Mouse (Mus musculus): ENCODE measurements around the gene Spag9.
"Not testable (repeated sequence)": the region's sequence is repeated elsewhere in the genome, so short reads cannot be mapped to it uniquely, and the experiment has no call there.

Spag9 gene

DNA sequence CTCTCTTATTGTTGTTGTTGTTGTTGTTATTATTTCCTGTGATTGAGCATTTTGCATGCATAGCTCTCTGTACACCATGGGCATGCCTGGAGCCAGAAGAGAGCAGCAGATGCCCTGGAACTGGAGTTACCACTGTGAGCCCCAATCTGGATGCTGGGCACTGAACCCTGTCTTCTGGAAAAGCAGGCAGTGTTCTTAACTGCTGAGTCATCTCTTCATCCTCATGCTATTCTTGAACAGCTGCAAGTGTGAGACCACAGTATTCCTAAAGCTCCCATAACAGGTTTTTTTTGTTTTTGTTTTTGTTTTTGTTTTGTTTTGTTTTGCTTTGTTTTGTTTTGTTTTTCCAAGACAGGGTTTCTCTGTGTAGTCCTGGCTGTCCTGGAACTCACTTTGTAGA lies 9.6 kb upstream of the Spag9 start:
- no peak for DNase-seq (ENCODE audit: low spot score in 2 of 2)

DNA sequence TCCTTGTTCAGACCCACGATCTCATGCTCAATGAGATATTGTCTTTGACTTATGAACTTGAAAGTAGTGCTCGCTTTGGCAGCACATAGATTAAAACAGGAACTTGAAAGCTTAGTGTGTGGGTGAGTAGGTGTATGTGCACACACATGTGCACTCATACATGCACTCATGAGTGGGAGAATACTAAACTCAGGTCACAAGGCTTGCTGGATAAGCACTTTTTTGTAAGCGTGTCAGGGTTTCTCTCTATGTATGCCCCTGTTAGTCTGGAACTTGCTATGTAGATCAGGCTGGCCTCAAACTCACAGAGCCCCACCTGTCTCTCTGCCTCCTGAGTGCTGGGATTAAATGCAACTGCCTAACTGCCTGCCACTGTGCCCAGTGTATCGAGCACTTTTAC lies 8.9 kb upstream of the Spag9 start:
- DNase-seq (ENCODE audit: low spot score in 2 of 2) = no peak

GRCm38 (mm10) chr11:93987625-93988327 lies 8.1 kb upstream of the Spag9 start:
- no peak for DNase-seq (ENCODE audit: low spot score in 2 of 2)

DNA sequence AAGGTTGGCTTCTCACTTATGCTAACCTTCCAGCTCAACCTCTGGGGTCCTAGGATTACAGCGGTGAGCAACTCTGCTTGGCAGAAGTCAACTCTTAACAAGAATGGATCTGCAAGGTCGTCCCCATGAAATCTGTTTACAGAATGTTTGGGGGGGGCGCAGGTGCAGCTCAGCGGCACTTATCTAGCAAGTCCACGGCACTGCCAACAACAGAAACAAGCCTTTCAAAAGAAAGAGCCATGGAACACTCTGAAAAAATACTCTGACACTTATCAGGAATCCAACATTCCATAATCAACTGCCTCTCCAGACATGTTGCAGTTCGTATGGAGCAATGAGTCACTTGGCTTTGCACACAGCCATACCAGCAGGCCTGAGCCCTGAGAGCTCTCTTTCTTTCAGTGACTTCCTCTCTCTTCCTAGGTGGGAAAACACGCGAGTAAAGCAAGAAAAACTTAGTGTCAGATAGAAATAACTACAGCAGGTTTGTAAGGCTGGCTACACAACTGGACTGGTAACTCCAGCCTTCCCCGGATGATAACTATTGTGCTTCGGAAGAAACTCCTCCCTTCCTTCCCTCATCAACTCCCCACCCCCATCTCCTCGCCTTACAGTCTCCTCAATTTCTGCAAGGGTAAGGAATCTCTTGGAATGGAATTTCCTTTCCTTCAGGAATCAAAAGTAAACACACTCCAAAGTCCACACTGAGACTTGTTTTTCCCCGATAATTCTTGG lies 7.4 kb upstream of the Spag9 start:
- DNase-seq (ENCODE audit: low spot score in 2 of 2) = no peak

DNA sequence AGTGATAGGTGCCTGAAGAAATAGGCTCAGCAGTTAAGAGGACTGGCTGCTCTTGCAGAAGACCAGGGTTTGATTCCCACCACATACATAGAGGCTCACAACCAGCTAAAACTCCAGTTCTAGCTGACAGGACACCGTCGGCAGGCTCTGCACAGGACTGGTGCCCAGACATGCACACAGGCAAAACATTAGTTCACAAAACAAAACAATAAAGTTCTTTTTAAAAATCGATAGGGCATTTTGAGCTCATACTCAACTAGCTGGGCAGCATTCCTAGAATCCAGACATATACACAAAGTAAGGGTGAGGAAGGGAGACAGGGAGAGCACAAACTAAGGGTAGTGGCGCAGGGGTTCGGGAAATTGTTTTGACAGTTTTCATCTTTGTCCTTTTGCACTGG lies 1.4 kb upstream of the Spag9 start:
- no peak for DNase-seq (ENCODE audit: low spot score in 2 of 2)

GRCm38 (mm10) chr11:93995111-93995719 lies 676 bp upstream of the Spag9 start:
- peak; percentile 74 to 83 for DNase-seq (ENCODE audit: low spot score in 2 of 2)

DNA sequence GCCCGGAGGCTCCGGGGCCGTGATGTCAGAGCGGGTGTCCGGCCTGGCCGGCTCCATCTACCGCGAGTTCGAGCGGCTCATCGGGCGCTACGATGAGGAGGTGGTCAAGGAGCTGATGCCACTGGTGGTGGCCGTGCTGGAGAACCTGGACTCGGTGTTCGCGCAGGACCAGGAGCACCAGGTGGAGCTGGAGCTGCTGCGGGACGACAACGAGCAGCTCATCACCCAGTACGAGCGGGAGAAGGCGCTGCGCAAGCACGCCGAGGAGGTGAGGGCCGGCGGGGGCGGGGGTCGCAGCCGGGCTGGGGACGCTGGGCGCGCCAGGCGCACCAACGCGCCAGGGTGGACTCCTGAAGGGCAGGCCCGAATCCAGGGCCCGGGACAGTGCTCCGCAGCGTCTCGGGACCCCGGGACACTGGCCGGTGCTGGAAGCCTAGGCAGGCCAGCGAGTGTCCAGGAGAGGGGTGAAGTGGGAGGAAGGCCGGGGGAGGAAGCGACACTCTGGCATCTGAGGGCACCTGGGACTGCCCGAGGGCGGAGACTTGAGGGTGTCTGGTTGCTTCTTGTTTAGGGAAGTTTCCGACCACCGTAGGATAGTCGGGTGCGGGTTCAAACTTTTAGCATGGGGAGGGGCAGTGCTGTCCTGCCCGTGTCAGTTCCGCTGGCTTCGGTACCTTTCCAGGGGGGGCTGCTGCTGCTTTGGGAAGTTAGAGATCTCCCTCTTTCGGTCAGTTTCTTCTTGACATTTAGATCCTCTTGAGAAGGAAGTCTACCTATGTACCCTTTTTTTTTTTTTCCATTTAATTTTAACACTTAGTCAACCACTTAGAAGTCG lies 632 bp downstream of the Spag9 start:
- peak; percentile 57 to 80 for DNase-seq (ENCODE audit: low spot score in 2 of 2)

GRCm38 (mm10) chr11:93997141-93997775 lies 1.4 kb downstream of the Spag9 start:
- peak; percentile 35 to 66 for DNase-seq (ENCODE audit: low spot score in 2 of 2)

- no peak for DNase-seq (ENCODE audit: low spot score in 2 of 2)
Observed at GRCm38 (mm10) chr11:93999276-93999675, 3.4 kb downstream of the Spag9 start.

- no peak for DNase-seq (ENCODE audit: low spot score in 2 of 2)
Observed at GRCm38 (mm10) chr11:94003346-94003745, 7.5 kb downstream of the Spag9 start.

DNA sequence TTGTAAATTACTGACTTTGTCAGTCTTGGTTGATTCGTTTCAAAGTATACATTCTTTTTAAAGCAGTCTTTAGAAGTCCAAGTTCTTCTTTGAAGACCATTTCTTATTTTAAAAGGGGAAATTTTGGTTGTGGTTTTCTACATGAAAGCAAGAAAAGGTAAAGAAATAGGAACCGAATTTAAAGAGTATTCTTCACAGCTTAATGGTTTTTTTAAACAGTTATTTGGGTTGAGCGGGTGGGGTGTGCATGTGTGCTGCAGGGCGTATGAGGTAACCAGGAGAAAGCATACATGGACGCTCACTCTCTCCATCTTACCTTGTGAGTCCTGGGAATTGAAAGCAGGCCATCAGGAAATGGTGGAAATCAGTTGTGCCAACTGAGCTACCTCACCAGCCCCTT lies 23.2 kb downstream of the Spag9 start:
- DNase-seq (ENCODE audit: low spot score in 2 of 2) = no peak

GRCm38 (mm10) chr11:94020403-94020802 lies 24.5 kb downstream of the Spag9 start:
- no peak for DNase-seq (ENCODE audit: low spot score in 2 of 2)

- no peak for DNase-seq (ENCODE audit: low spot score in 2 of 2)
Observed at GRCm38 (mm10) chr11:94026289-94026688, 30.4 kb downstream of the Spag9 start.

DNA sequence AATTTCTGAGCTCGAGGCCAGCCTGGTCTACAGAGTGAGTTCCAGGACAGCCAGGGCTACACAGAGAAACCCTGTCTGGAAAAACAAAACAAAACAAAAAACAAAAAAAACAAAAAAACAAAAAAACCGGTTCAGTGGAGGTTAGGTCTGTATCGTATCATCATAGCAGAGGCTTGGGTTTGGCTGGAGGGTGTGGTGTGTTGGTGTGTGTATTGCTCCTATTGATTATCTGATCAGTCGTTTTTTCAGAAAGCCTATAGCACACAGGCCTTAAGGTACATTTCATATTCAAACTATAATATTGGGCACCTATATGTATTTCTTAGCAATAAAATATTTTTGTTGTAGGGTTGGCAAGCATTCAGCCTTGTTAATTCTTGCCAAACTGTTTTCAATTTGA lies 36.2 kb downstream of the Spag9 start:
- DNase-seq (ENCODE audit: low spot score in 2 of 2) = no peak

DNA sequence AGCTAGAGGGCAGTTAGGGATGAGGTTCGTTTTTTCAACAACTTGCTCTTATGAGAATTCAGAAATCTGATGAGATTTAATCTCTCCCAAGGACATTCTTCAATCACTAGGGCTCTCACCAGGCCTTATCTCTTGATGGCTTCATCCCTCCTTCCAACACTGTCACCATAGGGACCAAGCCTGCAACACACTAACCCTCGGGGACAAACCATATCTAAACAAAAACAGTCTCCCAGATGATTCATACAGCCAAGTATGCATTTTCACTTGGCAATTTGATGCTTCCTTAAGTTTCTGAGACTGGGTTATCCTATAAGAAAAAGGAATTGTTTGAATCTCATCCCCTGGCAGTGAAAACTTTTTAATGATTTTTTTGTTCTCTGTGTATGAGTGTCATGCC lies 37.1 kb downstream of the Spag9 start:
- DNase-seq (ENCODE audit: low spot score in 2 of 2) = no peak

GRCm38 (mm10) chr11:94035974-94036373 lies 40.1 kb downstream of the Spag9 start:
- DNase-seq (ENCODE audit: low spot score in 2 of 2) = no peak

DNA sequence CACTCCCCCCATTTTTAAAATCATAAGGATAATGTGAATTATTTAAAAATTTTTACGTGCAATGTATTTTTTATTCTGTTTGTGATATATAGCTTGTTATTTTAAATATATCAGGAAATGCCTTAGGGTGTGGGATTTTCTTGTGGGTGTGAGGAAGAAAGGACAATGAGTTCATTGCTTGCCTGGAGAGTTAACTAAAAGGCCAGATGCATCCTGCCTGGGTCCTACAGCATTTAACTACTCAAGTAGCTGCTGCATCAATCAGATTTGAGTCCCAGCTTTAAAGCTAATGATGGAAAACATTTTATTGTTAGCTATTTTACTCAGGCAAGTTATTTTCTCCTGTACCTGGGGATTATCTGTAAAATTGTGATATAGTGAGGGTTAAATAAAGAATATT lies 45.6 kb downstream of the Spag9 start:
- no peak for DNase-seq (ENCODE audit: low spot score in 2 of 2)

DNA sequence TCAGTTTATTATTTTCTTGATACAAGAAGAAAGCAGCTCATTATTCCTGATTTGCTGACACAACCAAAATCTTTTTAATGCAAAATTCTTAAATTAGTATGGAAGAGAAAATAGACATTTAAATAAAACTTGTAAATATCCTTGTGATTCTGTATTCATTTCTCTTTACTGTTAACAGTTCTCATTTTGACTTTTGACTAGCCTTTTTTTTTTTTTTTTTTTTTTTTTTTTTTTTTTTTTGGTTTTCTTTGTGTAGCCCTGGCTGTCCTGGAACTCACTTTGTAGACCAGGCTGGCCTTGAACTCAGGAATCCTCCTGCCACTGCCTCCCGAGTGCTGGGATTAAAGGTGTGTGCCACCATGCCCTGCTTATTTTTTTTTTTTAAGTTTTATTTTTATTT lies 46.4 kb downstream of the Spag9 start:
- not testable (repeated sequence) for DNase-seq (ENCODE audit: low spot score in 2 of 2)

DNA sequence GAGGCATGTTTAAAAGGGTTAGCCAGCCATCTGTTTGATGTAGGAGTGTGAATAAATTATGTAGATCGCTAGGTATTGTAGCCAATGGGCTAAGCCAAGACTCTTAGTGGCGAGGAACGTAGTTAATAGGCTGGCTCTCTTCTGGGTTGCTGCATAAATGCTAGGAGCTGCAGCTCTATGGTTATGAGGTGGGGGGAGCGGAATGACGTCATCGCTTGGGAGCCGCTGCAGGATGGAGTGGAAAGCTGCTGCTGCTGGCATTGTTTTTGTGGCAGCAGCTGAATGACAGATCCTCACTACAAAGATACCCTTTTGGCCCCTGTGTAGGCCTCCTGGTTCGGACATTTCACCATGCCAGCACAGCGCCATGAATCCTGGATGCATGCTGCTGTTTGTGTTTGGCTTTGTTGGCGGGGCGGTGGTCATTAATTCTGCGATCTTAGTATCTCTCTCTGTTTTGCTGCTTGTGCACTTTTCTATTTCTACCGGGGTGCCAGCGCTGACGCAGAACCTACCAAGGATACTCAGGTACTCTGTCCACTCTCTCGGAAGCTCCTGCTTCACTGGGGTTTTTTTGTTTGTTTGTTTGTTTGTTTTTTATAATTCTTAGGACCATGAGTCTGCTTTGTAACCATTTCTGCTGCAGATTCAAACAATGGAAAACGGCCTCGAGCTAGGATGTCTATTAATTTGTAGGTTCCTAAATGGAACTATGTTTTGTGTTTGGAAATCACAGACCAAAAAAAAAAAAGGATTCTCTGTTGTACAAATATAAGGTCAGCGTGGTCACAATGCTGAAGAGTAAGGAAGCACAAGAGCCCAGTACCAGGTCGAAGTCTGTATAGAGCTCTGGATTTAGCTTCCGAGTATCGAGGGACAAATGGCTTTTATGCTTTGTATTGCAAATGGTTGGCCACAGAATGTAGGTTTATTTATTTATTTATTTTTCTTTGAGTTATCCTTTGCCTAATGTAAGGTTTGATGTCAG lies 48.4 kb downstream of the Spag9 start:
- peak in 1 of 2 experiments; percentile 17 for DNase-seq (ENCODE audit: low spot score in 2 of 2)

- no peak for DNase-seq (ENCODE audit: low spot score in 2 of 2)
Observed at GRCm38 (mm10) chr11:94045016-94045415, 49.1 kb downstream of the Spag9 start.

All from spleen, postnatal 4 days (tissue).